Mouse (Mus musculus): ENCODE results near the gene Faah. TPM values are rescaled to one million over a fixed set of nuclear protein-coding genes. Genes with fewer than 3 reads are reported as not detected.

The Faah gene
- 2.1 and 2.7 TPM in 2 replicates for polyA plus RNA-seq (2015; fragmentation: Nextera tagmentation; extraction: Ambion mirVana)

DNA sequence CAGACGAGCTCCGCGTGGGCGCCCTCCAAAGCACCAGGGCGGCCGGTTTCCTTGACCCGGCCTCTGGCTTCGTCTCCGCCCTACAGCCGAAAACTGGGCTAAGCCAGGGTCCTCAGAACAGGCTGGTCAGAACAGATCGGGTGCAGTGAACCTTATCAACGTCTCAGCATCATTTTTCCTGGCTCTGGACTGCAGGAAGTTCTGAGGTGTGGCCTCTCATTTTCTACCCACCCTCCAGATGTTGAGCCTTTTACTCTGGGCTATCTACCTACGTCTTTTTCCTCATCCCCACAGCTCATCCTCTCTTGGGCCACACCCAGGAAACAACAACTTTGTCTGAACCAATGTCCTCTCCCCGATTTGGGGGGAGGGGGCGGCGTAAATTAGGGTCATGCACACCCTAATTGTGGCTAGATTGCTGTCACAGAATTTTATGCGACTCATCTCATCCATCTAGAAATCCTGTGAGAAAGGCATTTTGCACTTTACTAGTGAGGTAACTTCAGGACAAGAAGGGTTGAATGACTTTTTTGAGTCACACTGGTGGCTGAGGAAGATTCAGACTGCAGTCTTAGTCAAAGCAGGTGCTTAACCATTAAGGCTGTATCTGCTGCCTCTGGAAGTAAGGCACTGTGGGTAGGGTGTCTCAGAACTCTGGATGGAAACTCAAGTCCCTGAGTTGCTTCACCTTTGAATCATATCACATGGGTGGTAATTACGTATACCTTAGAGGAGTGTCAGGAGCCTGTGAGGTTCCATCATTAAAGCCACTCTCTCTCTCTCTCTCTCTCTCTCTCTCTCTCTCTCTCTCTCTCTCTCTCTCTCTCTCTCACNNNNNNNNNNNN lies at the start of gene Faah:
TSS of gene Faah (minus strand) at position 25 of the 845 bp plus-strand sequence.
- Histone ChIP-seq H3K27ac (ENCODE audit: low read length) (no peak within 1 kb of the TSS), H3K4me2 (ENCODE audit: low read depth, low read length) (peak within 1 kb of the TSS; percentile 98), H3K9me3 (replicated peaks; ENCODE audit: control insufficient read depth, low read length) (no peaks in the 10 kb centered on the region), H3K9ac (ENCODE audit: low read length) (peak within 1 kb of the TSS; percentile 77), H3K36me3 (ENCODE audit: control insufficient read depth, insufficient read depth) (no peaks in the 10 kb centered on the region), H3K4me1 (ENCODE audit: control insufficient read depth, insufficient read depth, low read length) (0 out of 2 replicates have a peak, but pooled peaks cover 3% of the 10 kb centered on the region), H3K27me3 (ENCODE audit: control insufficient read depth, insufficient read depth, low read length) (peaks cover 35% of the 10 kb centered on the region), H3K4me3 (ENCODE audit: low read length) (peak within 1 kb of the TSS; percentile 74)
- no peak for ATAC-seq (replicated peaks; ENCODE audit: extremely low read depth, insufficient read depth, low FRiP score)
- 14% methylated on average over 18 of the region's 18 CpGs for WGBS

DNA sequence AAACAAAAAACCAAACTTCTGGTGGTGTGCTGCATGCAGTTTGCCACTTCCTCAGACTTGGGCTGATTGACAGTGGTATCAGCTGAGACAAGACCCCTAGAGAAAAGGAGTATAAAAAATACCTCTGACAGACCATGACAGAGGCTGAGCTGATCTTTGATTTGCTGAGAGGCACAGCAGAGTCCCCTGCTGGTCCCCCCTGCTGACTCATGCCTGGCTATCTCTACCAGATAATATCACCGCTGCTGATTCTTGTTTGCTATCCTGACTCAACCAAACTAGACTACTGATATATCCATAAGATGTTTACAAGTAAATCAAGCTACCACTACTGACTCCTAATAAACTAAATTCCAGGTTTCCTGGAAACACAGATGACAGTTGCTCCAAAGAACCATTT lies 46.1 kb upstream of the Faah start:
- Histone ChIP-seq H3K4me3 (ENCODE audit: low read length) (no peak overlapping the region), H3K9me3 (replicated peaks; ENCODE audit: control insufficient read depth, low read length) (no peaks in the 10 kb centered on the region), H3K4me2 (ENCODE audit: low read depth, low read length) (no peak overlapping the region), H3K27ac (ENCODE audit: low read length) (no peak overlapping the region), H3K4me1 (ENCODE audit: control insufficient read depth, insufficient read depth, low read length) (no peaks in the 10 kb centered on the region), H3K36me3 (ENCODE audit: control insufficient read depth, insufficient read depth) (peaks cover 27% of the 10 kb centered on the region), H3K27me3 (ENCODE audit: control insufficient read depth, insufficient read depth, low read length) (no peaks in the 10 kb centered on the region), H3K9ac (ENCODE audit: low read length) (no peak overlapping the region)
- WGBS = 23% methylated on average over 1 of the region's 1 CpGs
- ATAC-seq (replicated peaks; ENCODE audit: extremely low read depth, insufficient read depth, low FRiP score) = no peak

DNA sequence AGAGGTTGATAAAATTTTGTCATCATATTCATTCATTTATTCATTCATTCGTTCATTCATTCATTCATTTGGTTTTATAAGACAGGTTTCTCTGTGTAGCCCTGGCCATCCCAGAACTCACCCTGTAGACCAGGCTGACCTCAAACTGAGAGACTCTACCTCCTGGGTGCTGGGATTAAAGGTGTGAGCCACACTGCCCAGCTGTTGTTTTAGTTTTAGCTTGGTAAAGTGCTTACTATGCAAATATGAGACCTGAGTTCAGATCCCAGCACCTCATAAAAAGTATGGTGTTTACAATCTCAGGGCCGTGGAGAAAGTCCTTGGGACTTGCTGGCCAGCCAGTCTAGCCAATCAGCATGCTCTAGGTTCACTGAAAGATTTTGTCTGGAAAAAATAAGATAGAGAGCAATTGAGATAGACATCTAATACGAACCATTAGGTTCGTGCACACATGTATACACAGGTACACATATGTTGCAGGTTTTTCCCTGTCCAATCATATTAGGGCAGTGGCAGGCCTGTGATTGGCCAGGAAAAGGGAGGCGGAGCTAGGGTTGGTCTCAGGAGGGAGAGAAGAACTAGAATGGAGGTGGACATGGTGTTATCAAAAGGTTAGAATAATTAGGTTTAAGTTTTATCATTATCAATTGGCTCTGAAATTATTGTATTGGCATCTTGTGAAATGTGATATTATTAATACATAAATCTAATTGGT lies 41.4 kb upstream of the Faah start:
- WGBS = 74% methylated on average over 5 of the region's 5 CpGs
- Histone ChIP-seq H3K9me3 (replicated peaks; ENCODE audit: control insufficient read depth, low read length) (no peaks in the 10 kb centered on the region), H3K27me3 (ENCODE audit: control insufficient read depth, insufficient read depth, low read length) (no peaks in the 10 kb centered on the region), H3K4me3 (ENCODE audit: low read length) (no peak overlapping the region), H3K4me2 (ENCODE audit: low read depth, low read length) (no peak overlapping the region), H3K4me1 (ENCODE audit: control insufficient read depth, insufficient read depth, low read length) (peaks cover 2% of the 10 kb centered on the region), H3K9ac (ENCODE audit: low read length) (no peak overlapping the region), H3K27ac (ENCODE audit: low read length) (no peak overlapping the region), H3K36me3 (ENCODE audit: control insufficient read depth, insufficient read depth) (no peaks in the 10 kb centered on the region)
- no peak for ATAC-seq (replicated peaks; ENCODE audit: extremely low read depth, insufficient read depth, low FRiP score)

DNA sequence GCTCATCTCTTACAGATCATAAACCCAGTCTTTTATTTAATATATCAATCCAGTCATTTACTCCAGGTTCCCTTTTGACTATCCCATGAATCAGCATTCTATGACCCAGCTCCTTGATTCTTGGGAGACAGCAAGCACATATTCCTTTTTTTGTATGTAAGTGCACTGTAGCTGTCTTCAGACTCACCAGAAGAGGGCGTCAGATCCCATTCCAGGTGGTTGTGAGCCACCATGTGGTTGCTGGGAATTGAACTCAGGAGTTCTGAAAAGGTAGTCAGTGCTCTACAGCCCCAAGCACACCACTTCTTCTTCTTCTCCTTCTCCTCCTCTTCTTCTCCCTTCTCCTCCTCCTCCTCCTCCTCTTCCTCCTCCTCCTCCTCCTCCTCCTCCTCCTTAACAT lies 39.8 kb upstream of the Faah start:
- H3K9ac ChIP-seq (ENCODE audit: low read length) = no peak overlapping the region
- no peaks in the 10 kb centered on the region for H3K9me3 ChIP-seq (replicated peaks; ENCODE audit: control insufficient read depth, low read length)
- H3K27ac ChIP-seq (ENCODE audit: low read length) = no peak overlapping the region
- no peak overlapping the region for H3K4me2 ChIP-seq (ENCODE audit: low read depth, low read length)
- H3K27me3 ChIP-seq (ENCODE audit: control insufficient read depth, insufficient read depth, low read length) = no peaks in the 10 kb centered on the region
- no peak overlapping the region for H3K4me3 ChIP-seq (ENCODE audit: low read length)
- H3K4me1 ChIP-seq (ENCODE audit: control insufficient read depth, insufficient read depth, low read length) = peaks cover 8% of the 10 kb centered on the region
- 10% methylated on average over 1 of the region's 1 CpGs for WGBS
- no peak for ATAC-seq (replicated peaks; ENCODE audit: extremely low read depth, insufficient read depth, low FRiP score)
- no peaks in the 10 kb centered on the region for H3K36me3 ChIP-seq (ENCODE audit: control insufficient read depth, insufficient read depth)

DNA sequence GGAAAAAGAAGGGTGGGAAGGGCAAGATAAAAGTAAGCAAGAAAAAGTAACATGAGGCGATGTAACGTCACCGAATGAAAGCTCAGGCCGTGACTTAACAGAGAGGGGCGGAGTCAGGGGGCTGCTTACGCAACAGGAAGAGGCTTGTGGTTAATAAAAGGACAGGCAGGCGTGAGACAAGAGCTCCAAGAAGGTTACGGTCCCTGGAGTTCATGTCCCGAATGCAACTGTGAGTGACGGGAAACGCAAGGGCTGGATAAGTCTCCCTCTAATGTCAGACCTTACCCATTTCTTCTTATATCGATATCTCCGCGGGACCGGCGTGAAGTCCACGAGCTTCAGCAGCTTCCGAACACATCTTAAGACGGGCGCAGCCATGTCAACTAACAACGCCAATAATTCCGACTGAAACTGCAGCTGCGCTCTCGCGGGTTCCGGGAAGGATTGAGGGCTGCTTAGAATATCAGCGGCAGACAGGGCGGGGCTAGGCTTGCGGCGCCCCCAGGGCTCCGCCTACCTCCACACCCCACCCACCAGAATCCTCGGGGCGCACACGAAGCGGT lies 35.8 kb upstream of the Faah start, which contains the start of gene Nsun4:
TSS of gene Nsun4 (minus strand) at position 478 of the 563 bp plus-strand sequence.
- Histone ChIP-seq H3K9ac (ENCODE audit: low read length) (peak within 1 kb of the TSS; percentile 81), H3K9me3 (replicated peaks; ENCODE audit: control insufficient read depth, low read length) (no peaks in the 10 kb centered on the region), H3K4me1 (ENCODE audit: control insufficient read depth, insufficient read depth, low read length) (peaks cover 11% of the 10 kb centered on the region), H3K36me3 (ENCODE audit: control insufficient read depth, insufficient read depth) (no peaks in the 10 kb centered on the region), H3K27ac (ENCODE audit: low read length) (peak within 1 kb of the TSS; percentile 97), H3K27me3 (ENCODE audit: control insufficient read depth, insufficient read depth, low read length) (no peaks in the 10 kb centered on the region), H3K4me3 (ENCODE audit: low read length) (peak within 1 kb of the TSS; percentile 72), H3K4me2 (ENCODE audit: low read depth, low read length) (peak within 1 kb of the TSS; percentile 97)
- WGBS = under 1% methylated on average over 35 of the region's 35 CpGs
- peak; percentile 92 for ATAC-seq (replicated peaks; ENCODE audit: extremely low read depth, insufficient read depth, low FRiP score)

- peak overlapping the region; percentile 81 for H3K9ac ChIP-seq (ENCODE audit: low read length)
- H3K36me3 ChIP-seq (ENCODE audit: control insufficient read depth, insufficient read depth) = no peaks in the 10 kb centered on the region
- H3K9me3 ChIP-seq (replicated peaks; ENCODE audit: control insufficient read depth, low read length) = no peaks in the 10 kb centered on the region
- WGBS = 9% methylated on average over 22 of the region's 22 CpGs
- H3K27ac ChIP-seq (ENCODE audit: low read length) = peak overlapping the region; percentile 97
- 0 out of 2 replicates have a peak, but pooled peaks have one; percentile 33 for ATAC-seq (replicated peaks; ENCODE audit: extremely low read depth, insufficient read depth, low FRiP score)
- no peaks in the 10 kb centered on the region for H3K27me3 ChIP-seq (ENCODE audit: control insufficient read depth, insufficient read depth, low read length)
- H3K4me3 ChIP-seq (ENCODE audit: low read length) = peak overlapping the region; percentile 72
- peak overlapping the region; percentile 97 for H3K4me2 ChIP-seq (ENCODE audit: low read depth, low read length)
- peaks cover 12% of the 10 kb centered on the region for H3K4me1 ChIP-seq (ENCODE audit: control insufficient read depth, insufficient read depth, low read length)
Observed at GRCm38 (mm10) chr4:116052526-116053293, 35.0 kb upstream of the Faah start.

DNA sequence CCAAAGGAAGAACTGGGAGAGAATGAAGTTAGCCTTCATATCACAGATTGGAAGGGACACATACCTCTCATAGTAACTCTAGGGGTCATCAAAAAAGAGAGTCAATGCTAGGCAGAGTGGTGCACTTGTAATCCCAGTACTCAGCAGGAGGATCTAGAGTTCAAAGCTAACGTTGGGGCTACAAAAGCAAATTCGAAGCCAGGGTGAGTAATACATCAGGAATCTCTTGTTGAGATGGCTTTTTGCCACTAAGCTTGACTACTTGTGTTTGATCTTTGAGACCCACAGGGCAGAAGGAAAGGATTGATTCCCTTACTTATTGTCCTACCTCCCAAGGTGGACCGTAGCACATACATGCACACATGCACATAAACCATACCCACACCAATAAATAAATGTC lies 31.5 kb upstream of the Faah start:
- 74% methylated on average over 3 of the region's 3 CpGs for WGBS
- Histone ChIP-seq H3K27ac (ENCODE audit: low read length) (no peak overlapping the region), H3K36me3 (ENCODE audit: control insufficient read depth, insufficient read depth) (peaks cover 4% of the 10 kb centered on the region; the same call in 1 of the 2 replicates), H3K9ac (ENCODE audit: low read length) (no peak overlapping the region), H3K4me1 (ENCODE audit: control insufficient read depth, insufficient read depth, low read length) (peaks cover 10% of the 10 kb centered on the region), H3K4me3 (ENCODE audit: low read length) (no peak overlapping the region), H3K4me2 (ENCODE audit: low read depth, low read length) (no peak overlapping the region), H3K9me3 (replicated peaks; ENCODE audit: control insufficient read depth, low read length) (no peaks in the 10 kb centered on the region), H3K27me3 (ENCODE audit: control insufficient read depth, insufficient read depth, low read length) (no peaks in the 10 kb centered on the region)
- no peak for ATAC-seq (replicated peaks; ENCODE audit: extremely low read depth, insufficient read depth, low FRiP score)

- Histone ChIP-seq H3K27ac (ENCODE audit: low read length) (no peak overlapping the region), H3K4me2 (ENCODE audit: low read depth, low read length) (no peak overlapping the region), H3K9ac (ENCODE audit: low read length) (no peak overlapping the region), H3K9me3 (replicated peaks; ENCODE audit: control insufficient read depth, low read length) (no peaks in the 10 kb centered on the region), H3K27me3 (ENCODE audit: control insufficient read depth, insufficient read depth, low read length) (no peaks in the 10 kb centered on the region), H3K36me3 (ENCODE audit: control insufficient read depth, insufficient read depth) (peaks cover 4% of the 10 kb centered on the region; the same call in 1 of the 2 replicates), H3K4me1 (ENCODE audit: control insufficient read depth, insufficient read depth, low read length) (peaks cover 6% of the 10 kb centered on the region; the same call in 1 of the 2 replicates), H3K4me3 (ENCODE audit: low read length) (no peak overlapping the region)
- ATAC-seq (replicated peaks; ENCODE audit: extremely low read depth, insufficient read depth, low FRiP score) = no peak
- 60% methylated on average over 7 of the region's 7 CpGs for WGBS
Observed at GRCm38 (mm10) chr4:116048130-116048920, 30.6 kb upstream of the Faah start.
